Mouse (Mus musculus): ENCODE data around the gene Gabra3. TPM values are rescaled to one million over a fixed set of nuclear protein-coding genes. Genes with fewer than 3 reads are reported as not detected.
A peak's percentile ranks its signal among the peaks of the same experiment; 100 is the strongest.

Gabra3 gene
- polyA plus RNA-seq (2012; ENCODE audit: insufficient read depth, insufficient read length, low replicate concordance, missing spikeins): not detected in 2 replicates

GRCm38 (mm10) chrX:72656230-72656898 is at the start of gene Gabra3:
Gabra3 (minus strand) TSS chrX:72656848.
- H3K27ac ChIP-seq (ENCODE audit: insufficient read depth, low read depth, low read length): no peak within 1 kb of the TSS
- TF ChIP-seq CTCF (IDR thresholded peaks at IDR 0.05; ENCODE audit: insufficient read depth, low read depth, low read length) (no peak), POLR2A (IDR thresholded peaks at IDR 0.05; ENCODE audit: insufficient read depth, low read depth, low read length) (no peak)
- 0 out of 2 replicates have a peak, but pooled peaks cover 3% of the 10 kb centered on the region for H3K4me1 ChIP-seq (ENCODE audit: control insufficient read depth, insufficient read depth, low read length)
- 15% methylated on average over 4 of the region's 4 CpGs for WGBS
- peak within 1 kb of the TSS; percentile 56 for H3K4me3 ChIP-seq (ENCODE audit: insufficient read depth, low read depth, low read length)

GRCm38 (mm10) chrX:72655789-72656188 is 859 bp downstream of the Gabra3 start:
- Histone ChIP-seq H3K27ac (ENCODE audit: insufficient read depth, low read depth, low read length) (no peak overlapping the region), H3K4me1 (ENCODE audit: control insufficient read depth, insufficient read depth, low read length) (0 out of 2 replicates have a peak, but pooled peaks cover 3% of the 10 kb centered on the region), H3K4me3 (ENCODE audit: insufficient read depth, low read depth, low read length) (peak overlapping the region; percentile 56)
- WGBS: 18% methylated on average over 11 of the region's 11 CpGs
- no peak for TF ChIP-seq POLR2A (IDR thresholded peaks at IDR 0.05; ENCODE audit: insufficient read depth, low read depth, low read length)
- TF ChIP-seq CTCF (IDR thresholded peaks at IDR 0.05; ENCODE audit: insufficient read depth, low read depth, low read length): no peak

- 0 out of 2 replicates have a peak, but pooled peaks cover 3% of the 10 kb centered on the region for H3K4me1 ChIP-seq (ENCODE audit: control insufficient read depth, insufficient read depth, low read length)
- 19% methylated on average over 5 of the region's 5 CpGs for WGBS
- TF ChIP-seq POLR2A (IDR thresholded peaks at IDR 0.05; ENCODE audit: insufficient read depth, low read depth, low read length) (no peak), CTCF (IDR thresholded peaks at IDR 0.05; ENCODE audit: insufficient read depth, low read depth, low read length) (no peak)
- H3K4me3 ChIP-seq (ENCODE audit: insufficient read depth, low read depth, low read length): peak overlapping the region; percentile 56
- no peak overlapping the region for H3K27ac ChIP-seq (ENCODE audit: insufficient read depth, low read depth, low read length)
These were observed 1.3 kb downstream of the Gabra3 start for GRCm38 (mm10) chrX:72655381-72655780.

- 73% methylated on average over 3 of the region's 3 CpGs for WGBS
- Histone ChIP-seq H3K4me1 (ENCODE audit: control insufficient read depth, insufficient read depth, low read length) (0 out of 2 replicates have a peak, but pooled peaks cover 3% of the 10 kb centered on the region), H3K27ac (ENCODE audit: insufficient read depth, low read depth, low read length) (no peak overlapping the region), H3K4me3 (ENCODE audit: insufficient read depth, low read depth, low read length) (no peak overlapping the region)
- TF ChIP-seq CTCF (IDR thresholded peaks at IDR 0.05; ENCODE audit: insufficient read depth, low read depth, low read length) (no peak), POLR2A (IDR thresholded peaks at IDR 0.05; ENCODE audit: insufficient read depth, low read depth, low read length) (no peak)
These were observed 6.0 kb downstream of the Gabra3 start for GRCm38 (mm10) chrX:72650688-72651087.

- Histone ChIP-seq H3K4me1 (ENCODE audit: control insufficient read depth, insufficient read depth, low read length) (no peaks in the 10 kb centered on the region), H3K4me3 (ENCODE audit: insufficient read depth, low read depth, low read length) (no peak overlapping the region), H3K27ac (ENCODE audit: insufficient read depth, low read depth, low read length) (no peak overlapping the region)
- 64% methylated on average over 2 of the region's 2 CpGs for WGBS
- TF ChIP-seq POLR2A (IDR thresholded peaks at IDR 0.05; ENCODE audit: insufficient read depth, low read depth, low read length): no peak
- TF ChIP-seq CTCF (IDR thresholded peaks at IDR 0.05; ENCODE audit: insufficient read depth, low read depth, low read length): no peak
These were observed 12.0 kb downstream of the Gabra3 start for GRCm38 (mm10) chrX:72644691-72645090.

GRCm38 (mm10) chrX:72497284-72497683 is 159.4 kb downstream of the Gabra3 start:
- 77% methylated on average over 5 of the region's 5 CpGs for WGBS
- H3K27ac ChIP-seq (ENCODE audit: insufficient read depth, low read depth, low read length): no peak overlapping the region; the same call in 1 of the 2 replicates

GRCm38 (mm10) chrX:72489806-72490205 is 166.8 kb downstream of the Gabra3 start:
- Histone ChIP-seq H3K4me1 (ENCODE audit: control insufficient read depth, insufficient read depth, low read length) (no peaks in the 10 kb centered on the region), H3K27ac (ENCODE audit: insufficient read depth, low read depth, low read length) (no peak overlapping the region; the same call in 1 of the 2 replicates), H3K4me3 (ENCODE audit: insufficient read depth, low read depth, low read length) (no peak overlapping the region)
- TF ChIP-seq CTCF (IDR thresholded peaks at IDR 0.05; ENCODE audit: insufficient read depth, low read depth, low read length) (no peak), POLR2A (IDR thresholded peaks at IDR 0.05; ENCODE audit: insufficient read depth, low read depth, low read length) (no peak)
- WGBS: 47% methylated on average over 2 of the region's 2 CpGs

More at GRCm38 (mm10) chrX:72497284-72497683, 159.4 kb downstream of the Gabra3 start:
- Histone ChIP-seq H3K4me1 (ENCODE audit: control insufficient read depth, insufficient read depth, low read length) (no peaks in the 10 kb centered on the region), H3K4me3 (ENCODE audit: insufficient read depth, low read depth, low read length) (no peak overlapping the region)
- TF ChIP-seq CTCF (IDR thresholded peaks at IDR 0.05; ENCODE audit: insufficient read depth, low read depth, low read length): no peak
- TF ChIP-seq POLR2A (IDR thresholded peaks at IDR 0.05; ENCODE audit: insufficient read depth, low read depth, low read length): no peak

GRCm38 (mm10) chrX:72386758-72387157 is 269.9 kb downstream of the Gabra3 start, which contains the start of gene Magea10:
Magea10 (minus strand) TSS chrX:72386858.
- 91% methylated on average over 6 of the region's 6 CpGs for WGBS
- no peaks in the 10 kb centered on the region for H3K4me1 ChIP-seq (ENCODE audit: control insufficient read depth, insufficient read depth, low read length)
- no peak within 1 kb of the TSS for H3K4me3 ChIP-seq (ENCODE audit: insufficient read depth, low read depth, low read length)
- TF ChIP-seq POLR2A (IDR thresholded peaks at IDR 0.05; ENCODE audit: insufficient read depth, low read depth, low read length) (no peak), CTCF (IDR thresholded peaks at IDR 0.05; ENCODE audit: insufficient read depth, low read depth, low read length) (no peak)
- no peak within 1 kb of the TSS for H3K27ac ChIP-seq (ENCODE audit: insufficient read depth, low read depth, low read length)

Other genes starting within 250 kb of the Gabra3 start
- not detected in 2 replicates for gene Gabrq, start 168.3 kb upstream of the Gabra3 start, polyA plus RNA-seq (2012; ENCODE audit: insufficient read depth, insufficient read length, low replicate concordance, missing spikeins)

Data from olfactory bulb, adult 2 months (tissue).